Mouse (Mus musculus) limb, embryonic 14.5 days (tissue): ENCODE measurements around the gene Sel1l3. TPM values are rescaled to one million over a fixed set of nuclear protein-coding genes. Genes with fewer than 3 reads are reported as not detected.

Experiments used
- ATAC-seq: fragments of 200-750 bp; cut with Nextera tagmentation; 2 replicates; pipeline ENCODE4 v1.8.0; 2017; ENCODE audit warnings: low read depth, moderate number of reproducible peaks, moderate TSS enrichment; ENCODE audit not compliant: low FRiP score
- DNase-seq: peaks from one replicate; pipeline ENCODE4 v3.0.0-alpha.2; 2015; ENCODE audit warnings: low spot score
- H3K27ac ChIP-seq: fragments of 300-500 bp; sonication (generic); replicated peaks from 2 replicates; pipeline ENCODE4 v1.5.1; 2014; ENCODE audit warnings: low read depth, mild to moderate bottlenecking, low read length, moderate library complexity, mixed read lengths
- H3K27me3 ChIP-seq: fragments of 300-500 bp; sonication (generic); 2 replicates; pipeline ENCODE4 v1.6.1; 2014; ENCODE audit warnings: low read length, mixed read lengths; ENCODE audit not compliant: control insufficient read depth, insufficient read depth
- H3K36me3 ChIP-seq: fragments of 300-500 bp; sonication (generic); 2 replicates; pipeline ENCODE4 v1.6.1; 2014; ENCODE audit warnings: mild to moderate bottlenecking, low read length, moderate library complexity, mixed read lengths; ENCODE audit not compliant: control insufficient read depth, insufficient read depth
- H3K4me1 ChIP-seq: fragments of 300-500 bp; sonication (generic); 2 replicates; pipeline ENCODE4 v1.6.1; 2014; ENCODE audit warnings: antibody characterized with exemption, low read length, mixed read lengths; ENCODE audit not compliant: control insufficient read depth, insufficient read depth
- H3K4me2 ChIP-seq: fragments of 300-500 bp; sonication (generic); replicated peaks from 2 replicates; pipeline ENCODE4 v1.6.1; 2014; ENCODE audit warnings: low read depth, mild to moderate bottlenecking, low read length, moderate library complexity; ENCODE audit not compliant: severe bottlenecking
- H3K4me3 ChIP-seq: fragments of 300-500 bp; sonication (generic); replicated peaks from 2 replicates; pipeline ENCODE4 v1.5.1; 2014; ENCODE audit warnings: low read length
- H3K9ac ChIP-seq: fragments of 300-500 bp; sonication (generic); 2 replicates; pipeline ENCODE4 v1.6.1; 2014; ENCODE audit warnings: mild to moderate bottlenecking, low read depth, low read length, moderate library complexity; ENCODE audit not compliant: severe bottlenecking
- H3K9me3 ChIP-seq: fragments of 300-500 bp; sonication (generic); 2 replicates; pipeline ENCODE4 v1.6.1; 2016; ENCODE audit warnings: low read length; ENCODE audit not compliant: control insufficient read depth
- POLR2A ChIP-seq: fragments of 200-500 bp; IDR thresholded peaks from 2 replicates; pipeline ENCODE4 v1.8.0; 2012; ENCODE audit warnings: inconsistent platforms, mild to moderate bottlenecking, moderate library complexity, borderline replicate concordance; ENCODE audit not compliant: insufficient read depth, insufficient read length; ENCODE audit errors: extremely low read depth
- WGBS: fragments of 180-500 bp; shearing (Covaris S2); extraction: QIAGEN DNeasy Blood & Tissue Kit; methylation state at CpG from one replicate; pipeline ENCODE4 v1.1.7; 2014; 5-methylcytosine and 5-hydroxymethylcytosine counted together
- polyA plus RNA-seq, 2 experiments: library from polyadenylated mRNA; depleted of rRNA in 1 of 2; stranded (reverse) in 1 of 2; unstranded in 1 of 2; fragments of >200 nt; fragmentation: Nextera tagmentation in 1 of 2; extraction: Ambion mirVana in 1 of 2; gene quantifications; 2 replicates each; pipeline versions ENCODE4 v1.2.1 to v1.2.3; 2012 to 2014

Gene Sel1l3
- polyA plus RNA-seq, 2 experiments: 3.6 to 4.6 TPM

- 54% methylated on average over 5 of the region's 5 CpGs for WGBS
- H3K4me3 ChIP-seq: no peak overlapping the region
- H3K27ac ChIP-seq: no peak overlapping the region
- no peak overlapping the region for H3K9ac ChIP-seq
- no peaks in the 10 kb centered on the region for H3K36me3 ChIP-seq
- H3K9me3 ChIP-seq: peaks cover 10% of the 10 kb centered on the region
- no peaks in the 10 kb centered on the region for H3K4me1 ChIP-seq
- no peak for TF ChIP-seq POLR2A
- no peaks in the 10 kb centered on the region for H3K27me3 ChIP-seq
- ATAC-seq: no peak
- DNase-seq: no peak
- no peak overlapping the region for H3K4me2 ChIP-seq
Observed at GRCm38 (mm10) chr5:53111036-53111435, 102.7 kb downstream of the Sel1l3 start.

- 68% methylated on average over 4 of the region's 4 CpGs for WGBS
- Histone ChIP-seq H3K27ac (no peak overlapping the region), H3K4me1 (no peaks in the 10 kb centered on the region), H3K36me3 (no peaks in the 10 kb centered on the region), H3K27me3 (no peaks in the 10 kb centered on the region), H3K9ac (no peak overlapping the region), H3K9me3 (peaks cover 10% of the 10 kb centered on the region), H3K4me3 (no peak overlapping the region), H3K4me2 (no peak overlapping the region)
- no peak for TF ChIP-seq POLR2A
- ATAC-seq (no peak), DNase-seq (no peak)
Observed at GRCm38 (mm10) chr5:53110225-53110624, 103.5 kb downstream of the Sel1l3 start.

- H3K9me3 ChIP-seq: peaks cover 9% of the 10 kb centered on the region
- H3K9ac ChIP-seq: no peak overlapping the region
- H3K4me2 ChIP-seq: no peak overlapping the region
- no peak overlapping the region for H3K27ac ChIP-seq
- no peaks in the 10 kb centered on the region for H3K4me1 ChIP-seq
- H3K36me3 ChIP-seq: no peaks in the 10 kb centered on the region
- no peaks in the 10 kb centered on the region for H3K27me3 ChIP-seq
- DNase-seq (no peak), ATAC-seq (no peak)
- no peak for TF ChIP-seq POLR2A
- H3K4me3 ChIP-seq: no peak overlapping the region
- WGBS: 84% methylated on average over 1 of the region's 1 CpGs
Observed at GRCm38 (mm10) chr5:53108668-53109067, 105.1 kb downstream of the Sel1l3 start.

- Histone ChIP-seq H3K4me3 (no peak overlapping the region), H3K4me2 (no peak overlapping the region), H3K4me1 (no peaks in the 10 kb centered on the region), H3K36me3 (no peaks in the 10 kb centered on the region), H3K27me3 (no peaks in the 10 kb centered on the region), H3K9ac (no peak overlapping the region), H3K9me3 (peaks cover 3% of the 10 kb centered on the region; the same call in 1 of the 2 replicates), H3K27ac (no peak overlapping the region)
- DNase-seq: no peak
- WGBS: 68% methylated on average over 9 of the region's 9 CpGs
- no peak for ATAC-seq
- TF ChIP-seq POLR2A: no peak
Observed at GRCm38 (mm10) chr5:53108026-53108425, 105.7 kb downstream of the Sel1l3 start.

- Histone ChIP-seq H3K36me3 (no peaks in the 10 kb centered on the region), H3K4me3 (no peak overlapping the region), H3K9ac (no peak overlapping the region), H3K27ac (no peak overlapping the region), H3K4me1 (no peaks in the 10 kb centered on the region; the same call in 1 of the 2 replicates), H3K9me3 (no peaks in the 10 kb centered on the region), H3K4me2 (no peak overlapping the region), H3K27me3 (no peaks in the 10 kb centered on the region)
- ATAC-seq (no peak), DNase-seq (no peak)
- 48% methylated on average over 4 of the region's 4 CpGs for WGBS
- TF ChIP-seq POLR2A: no peak
Observed at GRCm38 (mm10) chr5:53106731-53107130, 107.0 kb downstream of the Sel1l3 start.

GRCm38 (mm10) chr5:53106125-53106524 is 107.6 kb downstream of the Sel1l3 start:
- H3K9me3 ChIP-seq: no peaks in the 10 kb centered on the region
- no peak for TF ChIP-seq POLR2A
- no peak overlapping the region for H3K4me3 ChIP-seq
- no peaks in the 10 kb centered on the region; the same call in 1 of the 2 replicates for H3K4me1 ChIP-seq
- whole genome bisulfite sequencing: 77% methylated on average over 4 of the region's 4 CpGs
- ATAC-seq (no peak), DNase-seq (no peak)
- no peaks in the 10 kb centered on the region for H3K27me3 ChIP-seq
- H3K36me3 ChIP-seq: no peaks in the 10 kb centered on the region
- no peak overlapping the region for H3K4me2 ChIP-seq
- H3K9ac ChIP-seq: no peak overlapping the region
- H3K27ac ChIP-seq: no peak overlapping the region
